Mouse (Mus musculus) forebrain, embryonic 13.5 days (tissue): ENCODE measurements around the gene Ap3s2. TPM values are rescaled to one million over a fixed set of nuclear protein-coding genes. Genes with fewer than 3 reads are reported as not detected.

ENCODE experiments used
- ATAC-seq: fragments of 200-750 bp; cut with Nextera tagmentation; 2 replicates; pipeline ENCODE4 v1.8.0; 2017
- H3K27ac ChIP-seq: fragments of 300-500 bp; sonication (generic); 2 replicates; pipeline ENCODE4 v1.5.1; 2015; ENCODE audit warnings: inconsistent platforms, mild to moderate bottlenecking, moderate library complexity
- H3K27me3 ChIP-seq: fragments of 300-500 bp; sonication (generic); 2 replicates; pipeline ENCODE4 v1.6.1; 2015; ENCODE audit warnings: mild to moderate bottlenecking, inconsistent platforms
- H3K36me3 ChIP-seq: fragments of 300-500 bp; sonication (generic); 2 replicates; pipeline ENCODE4 v1.6.1; 2015; ENCODE audit warnings: mild to moderate bottlenecking, inconsistent platforms; ENCODE audit not compliant: poor library complexity, severe bottlenecking
- H3K4me1 ChIP-seq: fragments of 300-500 bp; sonication (generic); 2 replicates; pipeline ENCODE4 v1.6.1; 2015; ENCODE audit warnings: inconsistent platforms
- H3K4me2 ChIP-seq: fragments of 300-500 bp; sonication (generic); 2 replicates; pipeline ENCODE4 v1.6.1; 2015; ENCODE audit warnings: inconsistent platforms, mild to moderate bottlenecking, moderate library complexity
- H3K4me3 ChIP-seq: fragments of 300-500 bp; sonication (generic); 2 replicates; pipeline ENCODE4 v1.5.1; 2015; ENCODE audit warnings: mild to moderate bottlenecking, inconsistent platforms
- H3K9ac ChIP-seq: fragments of 300-500 bp; sonication (generic); 2 replicates; pipeline ENCODE4 v1.6.1; 2015; ENCODE audit warnings: mild to moderate bottlenecking, inconsistent platforms
- H3K9me3 ChIP-seq: fragments of 300-500 bp; sonication (generic); replicated peaks from 2 replicates; pipeline ENCODE4 v1.6.1; 2016; ENCODE audit warnings: inconsistent platforms
- WGBS: fragments of 180-500 bp; shearing (Covaris S2); methylation state at CpG from one replicate; pipeline ENCODE4 v1.1.7; 2015; 5-methylcytosine and 5-hydroxymethylcytosine counted together
- polyA plus RNA-seq: library from polyadenylated mRNA; unstranded; fragments of >200 nt; fragmentation: Nextera tagmentation; extraction: Ambion mirVana; gene quantifications from 2 replicates; pipeline ENCODE4 v1.2.1, GENCODE M21; 2015

The Ap3s2 gene
- polyA plus RNA-seq, 1 experiment from 2014 or later = 46.3 TPM

GRCm38 (mm10) chr7:79881901-79882300 is 38.5 kb downstream of the Ap3s2 start:
- peaks cover 66% of the 10 kb centered on the region for H3K36me3 ChIP-seq
- H3K9ac ChIP-seq = no peak overlapping the region
- no peaks in the 10 kb centered on the region for H3K9me3 ChIP-seq
- H3K27me3 ChIP-seq = no peaks in the 10 kb centered on the region
- no peak overlapping the region for H3K27ac ChIP-seq
- no peak for ATAC-seq
- H3K4me3 ChIP-seq = no peak overlapping the region
- WGBS = 93% methylated on average over 6 of the region's 6 CpGs
- no peak overlapping the region for H3K4me2 ChIP-seq
- H3K4me1 ChIP-seq = no peaks in the 10 kb centered on the region

GRCm38 (mm10) chr7:79880998-79881397 is 39.5 kb downstream of the Ap3s2 start:
- WGBS = 42% methylated on average over 3 of the region's 3 CpGs

GRCm38 (mm10) chr7:79880033-79880432 is 40.4 kb downstream of the Ap3s2 start:
- no peak overlapping the region for H3K9ac ChIP-seq

More at GRCm38 (mm10) chr7:79880998-79881397, 39.5 kb downstream of the Ap3s2 start:
- Histone ChIP-seq H3K9ac (no peak overlapping the region), H3K4me2 (no peak overlapping the region), H3K36me3 (peaks cover 69% of the 10 kb centered on the region), H3K27me3 (no peaks in the 10 kb centered on the region), H3K4me3 (no peak overlapping the region), H3K9me3 (no peaks in the 10 kb centered on the region), H3K4me1 (no peaks in the 10 kb centered on the region), H3K27ac (no peak overlapping the region)
- no peak for ATAC-seq

GRCm38 (mm10) chr7:79878455-79879025 is 41.9 kb downstream of the Ap3s2 start:
- H3K4me1 ChIP-seq = no peaks in the 10 kb centered on the region
- no peaks in the 10 kb centered on the region for H3K27me3 ChIP-seq
- no peak overlapping the region for H3K9ac ChIP-seq
- no peaks in the 10 kb centered on the region for H3K9me3 ChIP-seq
- peaks cover 64% of the 10 kb centered on the region for H3K36me3 ChIP-seq
- 77% methylated on average over 2 of the region's 2 CpGs for WGBS
- no peak overlapping the region for H3K4me2 ChIP-seq
- no peak for ATAC-seq
- no peak overlapping the region for H3K27ac ChIP-seq
- H3K4me3 ChIP-seq = no peak overlapping the region

More at GRCm38 (mm10) chr7:79880033-79880432, 40.4 kb downstream of the Ap3s2 start:
- H3K4me3 ChIP-seq = no peak overlapping the region
- H3K4me2 ChIP-seq = no peak overlapping the region
- H3K36me3 ChIP-seq = peaks cover 66% of the 10 kb centered on the region
- no peak overlapping the region for H3K27ac ChIP-seq
- H3K4me1 ChIP-seq = no peaks in the 10 kb centered on the region
- H3K9me3 ChIP-seq = no peaks in the 10 kb centered on the region
- H3K27me3 ChIP-seq = no peaks in the 10 kb centered on the region
- 96% methylated on average over 6 of the region's 6 CpGs for WGBS
- no peak for ATAC-seq

DNA sequence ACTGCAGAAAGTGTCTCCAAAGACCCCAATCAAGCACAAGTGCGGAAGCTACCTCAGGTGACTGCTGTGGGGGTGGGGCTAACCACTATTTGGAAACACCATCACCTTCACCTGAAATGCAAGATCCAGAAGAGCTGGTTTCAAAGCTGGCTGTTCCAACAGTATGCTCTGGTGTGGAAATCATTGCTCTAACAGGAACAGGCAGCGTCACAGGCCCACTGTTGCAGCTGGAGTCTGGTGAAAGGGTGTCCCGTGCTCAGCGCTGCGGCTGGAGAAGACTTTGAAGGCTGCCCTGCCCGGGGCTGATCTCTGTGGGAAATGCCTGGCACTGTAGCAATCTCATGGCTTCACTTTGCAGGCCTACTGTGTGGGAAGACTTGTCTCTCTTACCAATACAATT is 47.0 kb downstream of the Ap3s2 start:
- H3K4me1 ChIP-seq = no peaks in the 10 kb centered on the region
- 85% methylated on average over 6 of the region's 6 CpGs for WGBS
- no peaks in the 10 kb centered on the region for H3K27me3 ChIP-seq
- no peaks in the 10 kb centered on the region for H3K9me3 ChIP-seq
- H3K4me3 ChIP-seq = no peak overlapping the region
- no peak overlapping the region for H3K4me2 ChIP-seq
- no peak overlapping the region for H3K9ac ChIP-seq
- no peak overlapping the region for H3K27ac ChIP-seq
- H3K36me3 ChIP-seq = peaks cover 18% of the 10 kb centered on the region
- no peak for ATAC-seq

- no peak overlapping the region for H3K4me3 ChIP-seq
- peaks cover 2% of the 10 kb centered on the region for H3K4me1 ChIP-seq
- H3K4me2 ChIP-seq = no peak overlapping the region
- H3K27ac ChIP-seq = no peak overlapping the region
- no peaks in the 10 kb centered on the region for H3K27me3 ChIP-seq
- 92% methylated on average over 6 of the region's 6 CpGs for whole genome bisulfite sequencing
- peaks cover 10% of the 10 kb centered on the region for H3K36me3 ChIP-seq
- no peaks in the 10 kb centered on the region for H3K9me3 ChIP-seq
- H3K9ac ChIP-seq = no peak overlapping the region
- no peak for ATAC-seq
These were observed 48.6 kb downstream of the Ap3s2 start for GRCm38 (mm10) chr7:79871797-79872345.

DNA sequence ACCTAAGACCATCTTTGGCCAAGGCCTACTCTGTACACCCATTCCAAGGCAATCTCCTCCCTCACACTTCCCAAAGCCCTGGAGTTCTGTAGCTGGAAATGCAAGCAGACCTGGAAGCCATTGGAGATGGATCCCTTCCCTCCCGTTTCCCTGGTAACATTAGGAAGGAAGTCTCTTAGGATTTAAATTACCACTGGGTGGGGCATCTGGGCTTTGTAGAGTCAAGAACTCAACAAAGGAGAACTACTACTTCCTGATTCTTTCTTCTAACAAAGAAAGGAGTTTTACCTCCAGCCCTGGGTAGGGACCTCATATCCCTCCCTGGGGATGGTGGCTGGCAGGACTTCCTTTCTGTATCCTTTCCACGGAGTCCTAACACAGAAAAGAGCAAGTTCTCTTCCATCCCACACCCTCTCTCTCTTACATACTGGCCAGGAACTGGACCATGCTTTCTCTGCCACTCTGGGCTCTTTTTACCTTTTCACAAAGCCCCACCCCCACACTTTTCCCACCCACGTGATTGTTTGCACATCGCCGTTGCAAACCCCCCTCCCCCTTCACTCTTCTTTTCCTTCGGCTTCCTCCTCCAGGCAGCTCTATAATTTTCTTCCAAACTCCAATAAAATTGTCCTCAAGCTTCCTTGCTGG is 51.3 kb downstream of the Ap3s2 start:
- H3K9ac ChIP-seq = no peak overlapping the region
- H3K36me3 ChIP-seq = no peaks in the 10 kb centered on the region
- H3K27me3 ChIP-seq = no peaks in the 10 kb centered on the region
- no peaks in the 10 kb centered on the region for H3K9me3 ChIP-seq
- no peak overlapping the region for H3K4me2 ChIP-seq
- WGBS = 59% methylated on average over 6 of the region's 6 CpGs
- no peak for ATAC-seq
- no peak overlapping the region for H3K27ac ChIP-seq
- H3K4me3 ChIP-seq = no peak overlapping the region
- peaks cover 7% of the 10 kb centered on the region for H3K4me1 ChIP-seq

GRCm38 (mm10) chr7:79868475-79868874 is 52.0 kb downstream of the Ap3s2 start:
- Histone ChIP-seq H3K9me3 (no peaks in the 10 kb centered on the region), H3K9ac (no peak overlapping the region), H3K4me3 (no peak overlapping the region), H3K27me3 (no peaks in the 10 kb centered on the region), H3K4me2 (no peak overlapping the region), H3K36me3 (no peaks in the 10 kb centered on the region), H3K27ac (no peak overlapping the region), H3K4me1 (peaks cover 7% of the 10 kb centered on the region)
- no peak for ATAC-seq
- 81% methylated on average over 7 of the region's 7 CpGs for WGBS

DNA sequence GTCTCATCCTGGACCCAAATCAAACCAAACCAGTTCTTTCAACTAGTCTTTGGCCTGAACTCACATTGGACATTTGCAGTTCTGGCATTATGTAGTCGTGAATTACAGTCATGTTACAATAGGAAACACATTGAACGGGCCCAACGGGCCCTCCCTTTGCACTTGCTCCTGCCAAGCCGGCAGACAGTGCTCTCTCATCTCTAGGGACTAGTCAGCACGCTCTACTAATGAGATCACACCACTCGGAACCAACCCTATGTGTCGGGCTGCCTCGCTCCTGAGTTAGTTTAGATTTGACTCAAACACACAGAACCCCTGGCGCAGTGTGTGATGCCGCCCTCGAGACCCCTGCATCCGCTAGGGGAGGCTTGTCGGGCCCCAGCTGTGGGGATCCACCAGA is 52.6 kb downstream of the Ap3s2 start:
- WGBS = 81% methylated on average over 13 of the region's 13 CpGs
- H3K4me2 ChIP-seq = no peak overlapping the region
- ATAC-seq = no peak

GRCm38 (mm10) chr7:79866294-79867000 is 54.0 kb downstream of the Ap3s2 start:
- 58% methylated on average over 3 of the region's 3 CpGs for WGBS
- peaks cover 7% of the 10 kb centered on the region for H3K4me1 ChIP-seq

More for the DNA sequence above, 52.6 kb downstream of the Ap3s2 start:
- Histone ChIP-seq H3K9ac (no peak overlapping the region), H3K36me3 (no peaks in the 10 kb centered on the region), H3K27ac (no peak overlapping the region), H3K4me3 (no peak overlapping the region), H3K4me1 (peaks cover 7% of the 10 kb centered on the region), H3K9me3 (no peaks in the 10 kb centered on the region), H3K27me3 (no peaks in the 10 kb centered on the region)

DNA sequence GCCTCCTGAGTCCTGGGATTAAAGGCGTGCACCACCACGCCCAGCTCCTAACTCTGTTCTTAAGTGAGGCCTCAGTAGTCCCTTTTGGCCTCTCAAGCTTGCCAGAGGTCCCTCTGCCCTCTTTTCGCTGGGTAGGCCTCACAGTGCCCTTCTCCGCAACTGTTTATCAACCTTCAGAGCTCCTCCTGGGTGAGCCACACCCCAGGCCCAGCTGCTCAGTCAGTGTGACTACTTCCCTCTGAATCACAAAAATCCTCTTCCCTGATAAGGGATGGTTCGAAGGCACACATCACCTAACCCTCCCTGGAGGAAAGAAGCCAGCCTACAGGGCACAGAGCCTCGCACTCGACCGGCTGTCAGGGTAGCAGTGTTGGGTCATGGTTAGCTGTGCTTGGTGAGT is 58.7 kb downstream of the Ap3s2 start:
- no peak for ATAC-seq
- H3K4me1 ChIP-seq = peaks cover 4% of the 10 kb centered on the region

More at GRCm38 (mm10) chr7:79866294-79867000, 54.0 kb downstream of the Ap3s2 start:
- ATAC-seq = no peak
- Histone ChIP-seq H3K9ac (no peak overlapping the region), H3K9me3 (no peaks in the 10 kb centered on the region), H3K27me3 (no peaks in the 10 kb centered on the region), H3K4me3 (no peak overlapping the region), H3K27ac (no peak overlapping the region), H3K4me2 (no peak overlapping the region), H3K36me3 (no peaks in the 10 kb centered on the region)

DNA sequence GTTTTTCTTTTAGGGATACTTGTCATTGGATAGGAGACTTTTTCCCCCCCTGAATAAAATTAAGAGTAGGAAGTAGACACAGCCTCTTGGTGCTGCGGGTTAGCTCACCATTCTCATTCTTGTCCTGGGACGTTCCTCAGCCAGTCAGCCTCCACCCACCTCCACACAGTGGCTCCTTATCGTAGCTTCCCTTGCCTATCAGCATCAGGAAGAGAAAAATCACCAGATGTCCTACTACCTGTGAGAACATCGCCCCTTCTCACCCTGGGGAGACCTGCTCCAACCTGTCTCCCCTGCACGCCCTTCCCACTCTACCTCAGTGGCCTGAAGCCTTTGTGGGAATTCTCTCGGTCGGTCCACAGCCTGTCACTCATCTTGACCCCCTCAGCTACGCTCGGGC is 59.6 kb downstream of the Ap3s2 start, which contains the start of gene Anpep:
Gene Anpep, minus strand, starts transcription at position 249 of the 400 bp plus-strand sequence.
- Histone ChIP-seq H3K27me3 (no peaks in the 10 kb centered on the region), H3K27ac (no peak within 1 kb of the TSS), H3K4me1 (no peaks in the 10 kb centered on the region), H3K36me3 (no peaks in the 10 kb centered on the region), H3K9ac (no peak within 1 kb of the TSS), H3K4me2 (no peak within 1 kb of the TSS), H3K4me3 (no peak within 1 kb of the TSS), H3K9me3 (no peaks in the 10 kb centered on the region)
- WGBS = 83% methylated on average over 9 of the region's 9 CpGs
- no peak for ATAC-seq

More for the DNA sequence above, 58.7 kb downstream of the Ap3s2 start:
- H3K9ac ChIP-seq = no peak overlapping the region
- no peaks in the 10 kb centered on the region for H3K9me3 ChIP-seq
- H3K27me3 ChIP-seq = no peaks in the 10 kb centered on the region
- H3K27ac ChIP-seq = no peak overlapping the region
- no peak overlapping the region for H3K4me3 ChIP-seq
- WGBS = 90% methylated on average over 8 of the region's 8 CpGs
- H3K36me3 ChIP-seq = no peaks in the 10 kb centered on the region
- no peak overlapping the region for H3K4me2 ChIP-seq
